Mouse (Mus musculus) lung, embryonic 14.5 days (tissue): Measurements from ENCODE around the gene Gm28308. TPM values are rescaled to one million over a fixed set of nuclear protein-coding genes. Genes with fewer than 3 reads are reported as not detected.

Experiments
- ATAC-seq: fragments of 200-750 bp; cut with Nextera tagmentation; 2 replicates; pipeline ENCODE4 v1.8.0; 2017; ENCODE audit warnings: mild to moderate bottlenecking, moderate TSS enrichment, moderate library complexity; ENCODE audit not compliant: insufficient read depth
- DNase-seq: peaks from one replicate; pipeline ENCODE4 v3.0.0-alpha.2; 2015
- H3K27ac ChIP-seq: fragments of 300-500 bp; sonication (generic); 2 replicates; pipeline ENCODE4 v1.5.1; 2014; ENCODE audit warnings: low read depth, mild to moderate bottlenecking, moderate library complexity
- H3K27me3 ChIP-seq: fragments of 300-500 bp; sonication (generic); 2 replicates; pipeline ENCODE4 v1.6.1; 2014; ENCODE audit warnings: low read length, control low read depth; ENCODE audit not compliant: insufficient read depth
- H3K36me3 ChIP-seq: fragments of 300-500 bp; sonication (generic); 2 replicates; pipeline ENCODE4 v1.6.1; 2014; ENCODE audit warnings: control low read depth; ENCODE audit not compliant: insufficient read depth
- H3K4me1 ChIP-seq: fragments of 300-500 bp; sonication (generic); 2 replicates; pipeline ENCODE4 v1.6.1; 2014; ENCODE audit warnings: antibody characterized with exemption, control low read depth; ENCODE audit not compliant: insufficient read depth
- H3K4me2 ChIP-seq: fragments of 300-500 bp; sonication (generic); 2 replicates; pipeline ENCODE4 v1.6.1; 2014; ENCODE audit warnings: mild to moderate bottlenecking
- H3K4me3 ChIP-seq: fragments of 300-500 bp; sonication (generic); 2 replicates; pipeline ENCODE4 v1.5.1; 2014; ENCODE audit warnings: low read depth, low read length
- H3K9ac ChIP-seq: fragments of 300-500 bp; sonication (generic); 2 replicates; pipeline ENCODE4 v1.6.1; 2014
- H3K9me3 ChIP-seq: fragments of 300-500 bp; sonication (generic); 2 replicates; pipeline ENCODE4 v1.6.1; 2016; ENCODE audit warnings: low read depth, low read length, control low read depth
- CTCF ChIP-seq: IDR thresholded peaks from 2 replicates; pipeline ENCODE4 v1.5.1; 2016; ENCODE audit warnings: antibody characterized with exemption, low read depth
- WGBS: fragments of 180-500 bp; shearing (Covaris S2); extraction: QIAGEN DNeasy Blood & Tissue Kit; methylation state at CpG from one replicate; pipeline ENCODE4 v1.1.7; 2014; 5-methylcytosine and 5-hydroxymethylcytosine counted together
- polyA plus RNA-seq: library from polyadenylated mRNA; unstranded; fragments of >200 nt; fragmentation: Nextera tagmentation; extraction: Ambion mirVana; gene quantifications from 2 replicates; pipeline ENCODE4 v1.2.1, GENCODE M21; 2014

Gm28308 gene
- polyA plus RNA-seq, 1 experiment from 2014 or later, result not detected

GRCm38 (mm10) chr6:52164051-52164625 lies 49.0 kb downstream of the Gm28308 start:
- Histone ChIP-seq H3K27ac (peak overlapping the region; percentile 98), H3K36me3 (no peaks in the 10 kb centered on the region; the same call in 1 of the 2 replicates), H3K27me3 (peaks cover 19% of the 10 kb centered on the region), H3K4me2 (peak overlapping the region; percentile 79), H3K4me1 (0 out of 2 replicates have a peak, but pooled peaks cover 3% of the 10 kb centered on the region), H3K9me3 (no peaks in the 10 kb centered on the region), H3K4me3 (peak overlapping the region; percentile 71), H3K9ac (peak overlapping the region; percentile 91)
- peak; percentile 28 for ATAC-seq
- WGBS, result under 1% methylated on average over 39 of the region's 39 CpGs
- no peak for TF ChIP-seq CTCF
- no peak for DNase-seq

- H3K27ac ChIP-seq, result peak overlapping the region; percentile 98
- no peaks in the 10 kb centered on the region for H3K9me3 ChIP-seq
- peak overlapping the region; percentile 79 for H3K4me2 ChIP-seq
- DNase-seq (peak; percentile 86), ATAC-seq (peak; percentile 21)
- 0 out of 2 replicates have a peak, but pooled peaks cover 3% of the 10 kb centered on the region for H3K4me1 ChIP-seq
- 4% methylated on average over 17 of the region's 17 CpGs for WGBS
- peak overlapping the region; percentile 71 for H3K4me3 ChIP-seq
- no peaks in the 10 kb centered on the region; the same call in 1 of the 2 replicates for H3K36me3 ChIP-seq
- peak overlapping the region; percentile 91 for H3K9ac ChIP-seq
- TF ChIP-seq CTCF, result no peak
- peaks cover 19% of the 10 kb centered on the region for H3K27me3 ChIP-seq
Observed at GRCm38 (mm10) chr6:52163366-52164031, 49.6 kb downstream of the Gm28308 start.

- peak overlapping the region; percentile 91 for H3K9ac ChIP-seq
- 0 out of 2 replicates have a peak, but pooled peaks cover 3% of the 10 kb centered on the region for H3K4me1 ChIP-seq
- H3K27ac ChIP-seq, result peak overlapping the region; percentile 98
Observed at GRCm38 (mm10) chr6:52162611-52163365, 50.4 kb downstream of the Gm28308 start.

GRCm38 (mm10) chr6:52162093-52162380 lies 51.1 kb downstream of the Gm28308 start:
- TF ChIP-seq CTCF, result no peak
- Histone ChIP-seq H3K4me2 (peak overlapping the region; percentile 79), H3K27me3 (peaks cover 16% of the 10 kb centered on the region), H3K4me3 (peak overlapping the region; percentile 71), H3K27ac (peak overlapping the region; percentile 98), H3K36me3 (no peaks in the 10 kb centered on the region; the same call in 1 of the 2 replicates), H3K4me1 (0 out of 2 replicates have a peak, but pooled peaks cover 3% of the 10 kb centered on the region), H3K9ac (peak overlapping the region; percentile 91), H3K9me3 (no peaks in the 10 kb centered on the region)
- peak; percentile 83 for DNase-seq
- ATAC-seq, result no peak
- WGBS, result 7% methylated on average over 1 of the region's 1 CpGs

More at GRCm38 (mm10) chr6:52162611-52163365, 50.4 kb downstream of the Gm28308 start:
- DNase-seq (peak; percentile 70), ATAC-seq (no peak)
- Histone ChIP-seq H3K27me3 (peaks cover 16% of the 10 kb centered on the region), H3K4me2 (peak overlapping the region; percentile 79), H3K36me3 (no peaks in the 10 kb centered on the region; the same call in 1 of the 2 replicates), H3K4me3 (peak overlapping the region; percentile 71), H3K9me3 (no peaks in the 10 kb centered on the region)
- no peak for TF ChIP-seq CTCF
- 6% methylated on average over 14 of the region's 14 CpGs for WGBS

- Histone ChIP-seq H3K27ac (peak overlapping the region; percentile 98), H3K9me3 (no peaks in the 10 kb centered on the region), H3K27me3 (peaks cover 21% of the 10 kb centered on the region), H3K9ac (peak overlapping the region; percentile 91), H3K4me2 (peak overlapping the region; percentile 79), H3K36me3 (no peaks in the 10 kb centered on the region; the same call in 1 of the 2 replicates), H3K4me1 (no peaks in the 10 kb centered on the region), H3K4me3 (peak overlapping the region; percentile 71)
- DNase-seq, result no peak
- no peak for TF ChIP-seq CTCF
- no peak for ATAC-seq
- WGBS, result 6% methylated on average over 8 of the region's 8 CpGs
Observed at GRCm38 (mm10) chr6:52161336-52162092, 51.6 kb downstream of the Gm28308 start.

GRCm38 (mm10) chr6:52160511-52161335 lies 52.4 kb downstream of the Gm28308 start:
- peak overlapping the region; percentile 97 for H3K27ac ChIP-seq
- peak overlapping the region; percentile 79 for H3K4me2 ChIP-seq
- WGBS, result 1% methylated on average over 30 of the region's 30 CpGs
- no peaks in the 10 kb centered on the region; the same call in 1 of the 2 replicates for H3K36me3 ChIP-seq
- no peaks in the 10 kb centered on the region for H3K4me1 ChIP-seq
- H3K9ac ChIP-seq, result peak overlapping the region; percentile 91
- H3K9me3 ChIP-seq, result no peaks in the 10 kb centered on the region
- ATAC-seq, result no peak
- peak; percentile 89 for DNase-seq
- H3K27me3 ChIP-seq, result peaks cover 27% of the 10 kb centered on the region
- TF ChIP-seq CTCF, result no peak
- H3K4me3 ChIP-seq, result peak overlapping the region; percentile 71
